Mouse (Mus musculus): ENCODE data around the gene Usp29.

DNA sequence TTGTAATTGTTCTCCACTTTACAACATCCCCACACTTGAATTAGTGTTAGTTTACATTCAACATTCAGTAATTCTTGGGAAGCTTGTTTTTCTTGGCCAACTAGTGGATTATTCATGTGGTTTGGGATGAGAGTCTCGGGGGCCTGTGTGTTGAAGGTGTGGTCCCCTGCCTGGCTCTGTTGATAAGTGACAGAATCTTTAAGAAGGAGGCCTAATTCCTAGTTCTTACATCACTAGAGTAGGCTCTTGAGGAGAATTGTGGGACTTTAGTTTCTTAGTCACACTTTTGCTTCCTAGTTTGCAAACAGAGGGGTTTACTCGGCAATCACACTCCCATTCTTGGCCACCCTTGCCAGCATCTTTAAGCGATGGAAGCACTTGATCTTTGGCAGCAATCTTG, 31.1 kb upstream of the Usp29 start:
- TF ChIP-seq CTCF (IDR thresholded peaks at IDR 0.05; ENCODE audit: low read depth, low read length) (no peak), POLR2A (IDR thresholded peaks at IDR 0.05; ENCODE audit: extremely low read depth, insufficient read depth, low read length) (no peak)
